Mouse (Mus musculus): ENCODE measurements at regions not wholly inside any gene's neighbourhood (a gene's known extent, or its start where the extent isn't known, plus 50 kb on each side); places are given as distances from the start of the nearest gene placed in this dataset.
A peak's percentile ranks its signal among the peaks of the same experiment; 100 is the strongest.

DNA sequence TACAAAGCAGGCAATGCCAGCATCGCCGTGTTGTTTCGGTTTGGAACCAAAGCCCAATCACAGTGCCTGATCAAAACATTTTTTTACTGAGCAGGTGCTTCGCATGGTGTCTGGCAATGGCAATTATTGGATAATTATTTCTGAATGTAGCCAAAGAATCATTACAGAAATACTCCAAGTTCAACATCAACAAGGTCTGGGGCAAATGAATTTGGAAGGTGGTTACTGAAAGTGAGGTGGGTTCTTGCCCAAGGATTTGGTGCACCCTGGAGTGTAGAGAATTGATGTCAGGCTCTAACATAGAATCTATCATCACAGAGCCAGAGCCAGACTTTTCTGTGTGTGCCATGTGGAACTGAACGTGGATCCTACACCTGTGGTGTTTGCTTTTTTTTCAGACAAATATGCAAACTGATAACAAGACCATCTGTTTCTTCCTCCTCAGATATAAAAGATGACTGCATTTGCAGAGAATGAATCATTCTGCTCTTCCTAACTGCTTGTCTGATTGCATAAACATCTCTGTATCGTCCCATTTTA lies 2240.9 kb upstream of the Gm7489 start:
- DNase-seq (ENCODE audit: low spot score in 2 of 2) = no peak

- DNase-seq (ENCODE audit: low spot score in 2 of 2) = no peak
Observed at GRCm38 (mm10) chr15:51646304-51646703, 2238.4 kb upstream of the Gm7489 start.

- DNase-seq (ENCODE audit: low spot score in 2 of 2) = no peak
Observed at GRCm38 (mm10) chr15:51652497-51652896, 2232.2 kb upstream of the Gm7489 start.

DNA sequence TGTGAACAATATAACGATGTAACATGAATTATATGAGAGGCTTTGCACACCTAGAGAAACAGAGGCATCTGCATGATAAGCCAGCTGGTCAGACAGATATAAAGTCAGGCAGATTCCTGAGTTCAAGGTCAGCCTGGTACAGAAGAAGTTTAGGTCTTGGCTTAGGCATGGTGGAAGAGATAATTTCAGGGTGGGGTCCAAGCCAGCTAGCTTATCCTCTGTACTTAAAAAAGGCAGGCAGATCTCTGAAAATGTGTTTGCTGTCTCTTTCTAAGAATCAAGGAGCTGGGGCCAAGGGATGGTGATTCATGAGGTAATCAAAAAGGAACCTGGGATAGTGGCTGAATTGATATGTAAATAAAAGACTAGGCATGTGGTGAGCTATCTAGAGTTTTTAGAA lies 2227.1 kb upstream of the Gm7489 start:
- DNase-seq (ENCODE audit: low spot score in 2 of 2) = no peak

- no peak for DNase-seq (ENCODE audit: low spot score in 2 of 2)
Observed at GRCm38 (mm10) chr15:51668340-51668739, 2216.4 kb upstream of the Gm7489 start.

DNA sequence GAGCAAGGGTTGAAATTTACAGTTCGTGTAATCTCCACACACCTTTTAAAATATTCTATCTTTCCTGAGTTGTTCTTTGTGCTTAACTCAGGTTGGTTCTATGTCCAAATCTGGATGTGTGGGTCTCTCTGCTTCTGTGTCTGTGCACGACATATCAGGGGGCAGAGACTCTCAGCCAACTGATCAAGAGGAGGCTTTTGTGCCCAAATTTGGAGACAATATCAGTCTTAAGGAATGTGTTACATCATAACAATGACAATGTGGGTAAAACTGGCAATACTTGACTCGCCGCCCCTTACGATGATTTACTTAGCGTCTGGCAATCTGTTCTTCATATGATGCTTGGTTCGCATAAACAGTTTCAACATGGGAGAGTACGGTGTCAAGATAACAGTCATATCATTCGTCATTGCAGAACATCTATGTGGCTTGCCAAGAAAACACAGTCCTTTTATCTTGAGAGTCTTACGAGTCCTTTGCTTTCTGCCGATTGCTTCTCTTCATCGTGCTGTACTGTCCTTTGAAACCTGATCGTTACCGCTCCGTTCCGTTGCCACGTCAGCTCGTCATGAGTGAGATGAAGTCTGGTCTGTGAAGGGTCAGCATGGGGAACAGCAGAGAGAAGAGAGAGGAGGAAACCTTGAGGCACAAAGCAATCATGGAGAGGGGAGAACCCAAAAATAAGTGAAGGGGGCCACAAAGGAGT lies 2212.9 kb upstream of the Gm7489 start:
- DNase-seq (ENCODE audit: low spot score in 2 of 2) = no peak

GRCm38 (mm10) chr15:51673483-51673882 lies 2211.2 kb upstream of the Gm7489 start:
- DNase-seq (ENCODE audit: low spot score in 2 of 2) = no peak

DNA sequence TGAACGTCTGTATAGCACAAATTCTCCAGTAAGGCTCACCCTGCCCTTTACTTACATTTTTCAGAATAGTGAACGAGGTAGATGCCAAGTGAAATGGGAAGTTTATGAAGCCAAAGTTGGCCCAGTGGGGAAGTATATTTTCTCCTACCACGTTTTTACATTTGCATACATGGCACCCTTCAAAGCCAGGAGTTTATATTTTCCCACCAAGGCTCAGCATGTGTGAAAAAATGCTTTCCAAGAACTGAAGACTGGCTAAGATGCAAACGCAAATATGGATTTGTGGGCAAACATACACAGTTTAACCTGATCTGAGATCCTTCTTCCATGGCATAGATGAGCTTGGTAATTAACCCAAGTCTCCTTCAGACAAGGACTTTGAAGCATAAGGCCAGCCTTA lies 2209.4 kb upstream of the Gm7489 start:
- DNase-seq (ENCODE audit: low spot score in 2 of 2) = no peak

GRCm38 (mm10) chr15:51676694-51677093 lies 2208.0 kb upstream of the Gm7489 start:
- no peak for DNase-seq (ENCODE audit: low spot score in 2 of 2)

- no peak for DNase-seq (ENCODE audit: low spot score in 2 of 2)
Observed at GRCm38 (mm10) chr15:51677266-51677665, 2207.4 kb upstream of the Gm7489 start.

GRCm38 (mm10) chr15:51679186-51679902 lies 2205.4 kb upstream of the Gm7489 start:
- no peak for DNase-seq (ENCODE audit: low spot score in 2 of 2)

DNA sequence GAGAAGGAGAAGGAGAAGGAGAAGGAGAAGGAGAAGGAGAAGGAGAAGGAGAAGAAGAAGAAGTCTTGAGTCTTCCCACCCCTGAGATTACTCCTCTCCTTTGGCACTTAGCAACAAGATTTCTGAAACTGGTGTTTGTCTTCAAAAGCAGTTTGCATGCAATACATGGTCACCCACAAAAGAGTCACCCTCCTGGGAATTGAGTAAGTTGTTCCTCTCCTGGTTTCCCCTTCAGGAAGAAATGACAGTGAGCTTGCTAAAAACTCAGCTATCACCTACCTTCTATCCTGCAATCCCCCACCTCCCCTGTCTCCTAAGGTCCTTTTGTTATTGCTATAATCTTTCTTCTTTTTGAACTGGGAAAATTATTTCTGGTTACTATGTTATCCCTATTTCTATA lies 2204.2 kb upstream of the Gm7489 start:
- no peak for DNase-seq (ENCODE audit: low spot score in 2 of 2)

DNA sequence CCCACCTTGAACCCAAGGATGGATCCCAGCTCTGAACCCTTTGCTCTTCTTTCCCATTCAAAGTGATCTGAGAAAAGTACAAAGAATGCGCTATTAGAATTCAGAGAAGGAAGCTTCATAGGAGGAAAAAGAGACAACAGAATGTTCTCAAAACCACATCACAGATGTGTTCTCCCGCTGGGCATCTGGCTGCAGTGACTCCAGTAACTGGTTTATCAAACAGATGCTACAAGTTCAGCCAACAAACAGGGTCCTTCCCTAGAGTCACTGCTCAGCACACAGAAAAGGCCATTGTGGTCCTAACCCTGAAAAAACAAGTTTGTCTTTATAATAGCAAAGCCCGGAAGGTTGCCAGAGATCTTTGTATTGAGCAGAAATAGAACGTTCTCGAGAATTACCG lies 2203.5 kb upstream of the Gm7489 start:
- no peak for DNase-seq (ENCODE audit: low spot score in 2 of 2)

- no peak for DNase-seq (ENCODE audit: low spot score in 2 of 2)
Observed at GRCm38 (mm10) chr15:51682331-51682730, 2202.4 kb upstream of the Gm7489 start.

- no peak for DNase-seq (ENCODE audit: low spot score in 2 of 2)
Observed at GRCm38 (mm10) chr15:51687007-51687540, 2197.6 kb upstream of the Gm7489 start.

- DNase-seq (ENCODE audit: low spot score in 2 of 2) = no peak
Observed at GRCm38 (mm10) chr15:51689498-51689897, 2195.2 kb upstream of the Gm7489 start.

DNA sequence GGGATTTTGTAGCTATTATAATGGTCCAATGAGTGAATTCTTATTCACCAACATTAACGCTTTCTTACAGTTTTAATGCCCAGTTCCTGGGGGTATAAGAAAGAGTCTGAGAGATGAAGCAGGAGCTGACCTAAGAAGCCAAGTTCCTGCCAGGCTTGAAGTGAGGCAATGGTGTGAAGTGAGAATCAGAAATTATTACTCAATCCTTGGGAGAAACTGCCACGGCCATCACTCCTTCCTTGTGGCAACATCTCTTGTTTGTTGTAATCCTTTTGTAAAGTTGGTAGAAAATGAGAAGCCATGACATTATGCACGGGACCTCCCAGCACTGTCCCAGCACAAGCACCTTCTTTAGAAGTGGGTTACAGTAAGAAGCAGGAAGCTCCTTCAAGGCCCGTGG lies 2192.0 kb upstream of the Gm7489 start:
- DNase-seq (ENCODE audit: low spot score in 2 of 2) = no peak

GRCm38 (mm10) chr15:51696344-51697016 lies 2188.2 kb upstream of the Gm7489 start:
- peak in 1 of 2 experiments; percentile 29 for DNase-seq (ENCODE audit: low spot score in 2 of 2)

- DNase-seq (ENCODE audit: low spot score in 2 of 2) = no peak
Observed at GRCm38 (mm10) chr15:51704198-51704597, 2180.5 kb upstream of the Gm7489 start.

DNA sequence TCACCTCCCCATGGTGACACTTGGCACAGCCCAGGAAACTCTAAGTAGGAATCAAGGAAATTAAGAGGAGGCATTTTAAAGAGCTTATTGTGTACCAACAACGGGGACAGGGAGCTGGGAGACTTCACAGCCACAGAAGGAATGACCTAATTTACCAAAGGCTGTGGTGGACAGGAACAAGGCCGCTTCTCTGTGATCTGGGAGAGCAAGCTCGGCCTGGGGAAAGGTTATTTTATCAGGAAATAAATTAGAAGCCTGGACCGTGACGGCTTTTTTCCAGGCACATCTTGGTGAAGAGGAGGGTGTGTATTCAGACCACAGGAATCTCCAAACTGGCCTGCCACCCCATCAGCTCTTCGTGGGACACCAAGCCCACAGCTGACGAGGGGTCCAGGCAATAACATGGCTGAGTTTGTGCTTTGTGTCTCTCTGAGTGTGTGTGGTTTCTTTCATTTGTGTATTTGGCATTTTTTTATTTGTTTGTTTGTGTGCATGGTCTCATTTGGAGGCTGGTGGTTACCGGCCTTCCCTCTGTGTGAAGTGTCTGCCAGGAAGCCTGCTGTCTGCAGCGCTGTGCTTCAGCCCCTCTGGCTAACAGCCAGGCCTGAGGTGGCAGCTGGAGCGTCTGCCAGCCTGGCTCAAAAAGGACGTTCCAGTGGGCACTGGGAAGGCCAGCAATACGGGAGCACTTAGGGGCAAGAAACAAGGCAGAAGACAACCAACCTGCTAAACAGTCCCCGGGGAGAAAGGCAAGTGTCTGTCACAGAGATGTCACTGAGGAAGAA lies 2174.6 kb upstream of the Gm7489 start:
- DNase-seq (ENCODE audit: low spot score in 2 of 2) = peak; percentile 55 to 71

DNA sequence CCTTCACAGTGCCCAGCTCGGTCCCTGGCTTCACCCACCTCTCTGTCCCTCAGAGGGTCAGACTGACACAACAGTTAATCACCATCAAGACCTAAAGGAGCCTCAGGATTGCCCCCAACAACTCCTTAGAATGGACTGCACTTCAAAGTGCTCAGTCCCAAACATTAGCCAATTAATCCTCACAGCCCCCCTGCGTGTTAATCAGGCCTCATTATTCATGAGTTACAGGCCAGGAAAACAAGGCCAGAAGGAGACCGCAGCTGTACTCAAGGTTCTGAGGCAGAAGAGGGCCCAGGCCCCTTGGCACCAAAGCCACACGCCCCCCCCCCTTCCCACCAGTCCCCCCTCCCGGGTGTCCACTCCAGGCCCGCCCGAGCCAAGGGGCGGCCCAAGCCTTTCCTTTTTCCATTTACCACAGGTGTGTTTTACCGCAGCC lies 2163.8 kb upstream of the Gm7489 start:
- DNase-seq (ENCODE audit: low spot score in 2 of 2) = no peak
